Mouse (Mus musculus): ENCODE measurements around the gene Tpk1.

Tpk1 gene

DNA sequence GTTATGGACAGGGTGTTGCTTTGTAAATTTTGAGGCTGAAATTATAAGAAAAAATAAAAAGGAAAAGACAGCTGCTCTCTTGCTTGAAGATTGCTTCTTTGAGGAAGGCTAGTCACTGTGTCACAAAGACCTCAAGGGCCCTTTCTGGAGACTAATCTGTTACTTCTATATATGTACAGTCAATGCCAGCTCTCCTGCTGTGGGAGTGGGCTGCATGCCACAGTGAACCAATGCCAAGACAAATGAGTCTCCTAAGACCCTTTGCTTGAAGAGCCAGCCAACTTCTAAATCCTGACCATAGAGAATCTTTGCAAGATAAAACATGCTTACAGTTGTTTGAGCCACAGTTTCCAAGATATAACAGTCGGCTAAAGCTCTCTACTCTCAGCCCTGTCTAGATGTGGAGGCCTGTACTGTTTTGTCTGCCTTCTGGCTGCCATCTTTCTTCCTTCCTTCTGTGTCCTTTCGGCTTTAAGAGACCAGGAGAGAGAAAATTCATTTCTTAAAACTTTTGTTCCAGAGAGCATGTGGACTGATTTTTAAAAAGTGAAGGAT lies 230.0 kb downstream of the Tpk1 start:
- no peak for DNase-seq (ENCODE audit: low spot score)

DNA sequence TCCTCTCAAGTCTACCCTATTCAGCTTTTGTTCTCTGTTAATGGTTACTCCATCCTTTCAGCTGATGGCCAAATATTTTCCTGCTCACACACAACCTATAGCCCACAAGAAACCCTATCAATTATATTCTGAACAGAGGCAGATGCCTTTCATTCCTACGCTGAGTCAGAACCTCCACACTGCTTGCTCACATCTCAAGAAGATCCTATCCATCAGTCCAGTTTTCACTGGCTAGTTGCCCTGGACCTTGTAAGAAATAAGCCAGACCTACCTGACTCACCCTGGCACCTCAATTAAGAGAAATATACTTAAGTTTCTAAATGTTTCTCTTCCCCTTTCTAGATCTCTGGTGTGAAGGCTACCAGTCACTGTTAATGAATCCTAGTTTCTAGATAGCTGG lies 231.7 kb downstream of the Tpk1 start:
- DNase-seq (ENCODE audit: low spot score): no peak

DNA sequence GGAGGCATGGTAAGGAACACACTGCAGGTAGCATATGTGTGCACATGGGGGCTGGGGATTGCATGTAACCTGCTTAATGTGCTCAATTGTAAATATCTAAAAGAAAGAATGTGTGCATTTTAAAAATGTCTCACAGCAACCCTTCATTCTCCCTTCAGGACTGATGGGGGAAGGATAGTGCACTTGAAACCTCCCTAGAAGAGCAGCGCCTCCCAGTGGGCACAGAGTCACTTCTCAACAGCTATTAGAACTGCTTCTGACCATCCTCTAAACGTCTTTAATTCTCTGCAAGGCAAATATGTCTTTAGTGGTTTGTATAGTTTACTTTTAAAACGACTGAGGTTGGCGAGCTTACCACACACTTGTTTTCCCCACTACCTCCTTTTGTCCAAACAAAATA lies 241.1 kb downstream of the Tpk1 start:
- DNase-seq (ENCODE audit: low spot score): no peak

DNA sequence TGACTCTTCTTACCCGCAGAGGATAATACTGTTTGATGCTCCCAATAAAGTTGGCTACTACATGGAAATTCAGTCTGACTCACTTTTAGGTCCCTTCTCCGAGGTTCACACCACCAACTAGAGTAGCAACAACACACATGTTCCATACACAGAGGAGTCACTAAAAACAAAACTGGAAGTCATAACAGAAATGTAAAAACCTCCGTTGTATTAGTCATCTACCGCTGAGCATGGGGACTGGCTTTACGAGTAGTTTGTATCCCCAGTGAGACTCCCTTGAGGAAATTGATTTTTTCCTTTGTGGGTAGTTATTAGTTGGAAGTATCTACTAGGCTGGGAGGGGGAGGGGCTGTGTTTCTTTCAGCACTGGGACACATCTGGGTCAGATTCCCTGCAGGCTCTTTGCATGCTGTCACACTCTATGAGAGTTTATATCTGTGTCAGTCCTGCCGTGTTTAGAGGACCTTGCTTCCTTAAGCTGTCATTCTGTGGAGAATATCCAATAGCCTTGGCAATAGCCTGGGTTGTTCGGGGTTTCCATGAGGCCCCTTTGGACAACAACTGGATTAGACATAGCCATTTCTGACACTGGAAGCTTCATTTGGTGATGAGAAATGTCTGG lies 245.6 kb downstream of the Tpk1 start:
- DNase-seq (ENCODE audit: low spot score): no peak

DNA sequence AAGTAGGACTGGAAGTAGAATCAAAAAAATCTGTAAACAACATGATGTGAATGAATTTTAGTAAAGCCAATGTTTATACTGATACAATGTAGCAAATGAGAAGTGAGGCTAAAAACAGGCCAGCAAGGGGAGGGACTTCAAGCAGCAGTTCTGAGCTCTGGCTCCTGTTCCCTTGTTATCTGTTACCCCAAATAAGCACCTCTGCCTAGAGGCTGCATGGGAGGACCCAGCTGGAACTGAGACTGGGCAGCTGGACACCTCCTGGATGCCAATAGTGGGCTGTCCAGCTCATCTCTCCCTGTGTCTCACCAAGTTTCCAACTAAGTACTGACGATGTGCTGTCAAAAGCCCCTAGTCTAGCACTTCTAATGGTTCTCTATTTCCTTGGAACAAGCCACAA lies 257.1 kb downstream of the Tpk1 start:
- no peak for DNase-seq (ENCODE audit: low spot score)

DNA sequence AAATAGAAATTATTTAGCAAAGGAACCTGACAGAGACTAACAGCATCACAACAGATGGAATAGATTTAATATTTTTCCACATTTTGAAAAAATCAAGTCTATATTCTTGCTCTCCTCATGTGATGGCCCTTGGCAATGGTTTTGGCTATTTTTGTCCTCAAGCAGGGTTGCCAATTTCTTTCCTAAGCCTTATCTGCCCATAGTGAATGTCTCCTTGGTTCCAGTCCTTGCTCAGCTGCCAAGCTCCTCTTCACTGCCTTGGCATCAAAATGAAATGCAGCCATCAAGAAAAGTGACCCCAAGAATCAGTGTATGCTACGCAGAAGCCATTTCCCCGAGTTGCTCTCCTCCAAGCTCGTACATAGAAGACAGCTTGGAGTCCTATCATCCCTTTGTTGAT lies 263.0 kb downstream of the Tpk1 start:
- DNase-seq (ENCODE audit: low spot score): no peak

DNA sequence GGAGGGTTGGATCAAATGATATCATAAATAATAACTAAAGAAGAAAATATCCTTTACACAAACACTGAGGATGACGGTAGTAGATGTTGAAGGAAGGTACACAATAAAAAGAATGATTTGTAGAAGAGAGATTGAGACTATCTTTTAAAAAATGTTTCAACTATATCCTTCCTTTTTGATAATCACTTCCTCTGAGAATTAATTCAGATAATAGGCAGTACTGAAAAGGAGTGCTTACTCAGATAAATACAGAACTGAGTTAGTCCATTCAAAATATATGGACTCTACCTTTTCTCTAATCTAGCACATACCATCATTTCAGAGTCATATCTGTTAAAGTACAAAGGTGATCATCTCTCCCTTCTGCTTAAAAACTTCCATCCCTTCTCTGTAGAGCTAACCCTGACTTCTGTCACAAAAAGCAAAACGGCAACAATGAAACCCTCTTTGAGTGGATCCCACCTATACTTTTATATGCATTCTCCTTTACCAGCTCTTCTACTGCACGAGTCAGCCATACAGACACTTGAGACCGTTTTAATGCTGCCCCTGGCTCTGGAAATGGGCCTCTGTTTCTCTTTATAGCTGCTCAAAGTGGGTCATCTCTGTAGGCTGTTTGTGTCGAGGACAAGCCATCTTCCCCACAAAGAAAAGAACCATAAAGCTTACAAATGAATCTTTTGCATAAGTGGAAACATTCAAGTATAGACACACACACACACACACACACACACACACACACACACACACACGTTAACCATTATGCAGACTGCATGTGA lies 263.7 kb downstream of the Tpk1 start:
- no peak for DNase-seq (ENCODE audit: low spot score)

DNA sequence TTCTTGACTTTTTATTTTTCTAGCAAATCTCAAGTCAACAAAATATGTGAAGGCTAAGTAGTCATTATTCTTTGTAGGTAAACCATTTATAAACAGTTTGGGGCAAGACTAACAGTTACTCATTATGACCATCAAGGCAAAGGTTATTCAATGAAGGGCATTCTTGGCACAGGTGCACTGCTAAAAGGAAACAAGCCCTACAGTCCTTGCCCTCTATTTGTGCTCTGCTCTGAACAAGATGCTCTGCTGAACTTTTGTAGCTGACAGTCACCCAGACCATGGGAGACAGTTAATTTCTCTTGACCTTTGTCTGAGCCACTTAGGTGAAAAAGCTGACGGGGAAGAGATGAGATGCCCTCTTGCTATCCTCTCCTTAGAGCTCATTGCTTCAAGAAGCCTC lies 269.7 kb downstream of the Tpk1 start:
- DNase-seq (ENCODE audit: low spot score): no peak

DNA sequence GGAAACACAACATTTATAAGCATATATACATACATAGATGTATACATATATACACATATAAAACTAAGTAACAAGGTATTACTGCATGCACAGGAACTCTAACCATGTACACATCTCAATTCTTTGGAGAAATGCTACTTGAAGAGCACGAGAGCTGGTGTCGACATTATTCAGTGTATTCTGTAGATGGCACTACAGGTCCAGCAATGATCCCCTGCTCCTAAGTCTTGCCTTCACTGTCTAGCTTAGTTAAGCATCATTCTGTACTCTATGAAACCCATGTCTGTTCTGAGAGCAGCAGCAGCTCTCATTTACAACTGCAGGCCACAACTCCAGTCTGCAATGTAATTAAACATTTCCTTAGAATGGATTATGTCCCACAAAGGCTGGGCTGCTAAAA lies 270.5 kb downstream of the Tpk1 start:
- no peak for DNase-seq (ENCODE audit: low spot score)

DNA sequence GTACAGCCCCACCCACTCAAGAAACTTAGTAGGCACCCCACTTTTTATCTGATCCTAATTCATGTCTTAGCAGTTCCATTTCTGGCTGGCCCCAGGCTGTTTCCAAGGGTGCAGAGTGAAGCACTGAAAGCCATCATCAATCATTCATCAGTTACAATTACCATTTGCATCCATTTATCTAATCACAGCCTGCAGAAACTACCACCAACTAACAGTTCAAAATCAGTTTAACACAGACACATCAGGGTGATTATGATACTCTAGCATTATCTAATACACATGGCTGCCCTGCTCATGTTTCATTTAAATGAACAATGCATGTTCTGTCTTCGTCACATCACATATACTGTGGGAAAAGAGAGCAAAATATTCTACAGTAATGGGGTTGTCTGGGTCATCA lies 274.7 kb downstream of the Tpk1 start:
- no peak for DNase-seq (ENCODE audit: low spot score)

DNA sequence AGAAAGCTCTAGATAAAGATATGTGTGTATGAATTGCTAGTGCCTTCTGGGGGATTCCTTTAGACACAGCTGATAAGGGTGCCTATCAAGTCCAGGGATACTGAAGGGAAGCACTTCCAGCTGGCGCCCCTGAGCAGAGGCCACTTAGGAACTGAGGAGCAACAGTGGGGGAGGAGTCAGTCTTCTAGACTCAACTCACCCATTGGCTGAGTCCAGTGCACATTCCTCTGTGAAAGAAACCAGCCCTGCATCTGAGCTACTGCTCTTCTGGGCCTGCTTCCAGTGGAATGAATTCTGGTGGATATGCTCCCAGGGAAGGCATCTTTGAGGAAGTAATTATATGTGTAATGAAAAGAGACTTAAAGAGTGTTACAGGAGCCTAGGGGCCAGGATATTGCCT lies 278.8 kb downstream of the Tpk1 start:
- DNase-seq (ENCODE audit: low spot score): no peak

DNA sequence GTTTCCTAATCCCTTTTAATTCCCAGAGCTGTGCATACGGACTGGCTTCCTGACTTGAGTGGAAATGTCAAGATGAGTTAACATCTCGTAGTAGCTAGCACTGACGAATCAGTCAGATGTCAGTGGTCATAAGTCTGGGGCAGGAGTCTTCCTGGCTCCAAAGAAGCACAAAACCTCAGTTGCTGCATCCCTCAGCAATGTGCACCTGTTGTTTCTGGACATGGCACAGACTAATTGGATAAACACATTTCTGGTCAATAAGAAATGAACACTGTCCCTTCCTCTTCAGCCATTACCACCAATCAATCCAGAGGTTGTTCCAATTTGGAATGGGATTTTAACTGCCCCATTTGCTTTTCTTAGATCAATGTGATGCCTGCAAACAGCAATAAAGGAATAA lies 281.2 kb downstream of the Tpk1 start:
- DNase-seq (ENCODE audit: low spot score): no peak

DNA sequence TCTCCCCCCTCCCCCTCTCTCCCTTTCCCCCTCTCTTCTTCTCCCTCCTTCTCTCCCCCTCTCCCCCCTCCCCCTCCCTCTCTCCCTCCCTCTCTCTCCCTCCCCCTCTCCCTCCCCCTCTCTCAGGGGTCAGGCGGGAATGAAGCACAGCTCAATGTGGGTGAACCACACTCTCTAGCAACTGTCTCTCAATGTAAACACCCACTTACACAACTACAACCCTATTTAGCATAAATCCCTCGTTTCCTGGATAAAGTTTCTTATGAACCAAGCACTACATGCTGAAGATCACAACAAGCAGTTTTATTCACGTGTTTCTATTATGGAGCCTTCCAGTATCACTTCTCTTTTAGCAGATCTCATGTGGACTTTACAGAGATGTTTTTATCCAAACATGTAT lies 281.8 kb downstream of the Tpk1 start:
- no peak for DNase-seq (ENCODE audit: low spot score)

DNA sequence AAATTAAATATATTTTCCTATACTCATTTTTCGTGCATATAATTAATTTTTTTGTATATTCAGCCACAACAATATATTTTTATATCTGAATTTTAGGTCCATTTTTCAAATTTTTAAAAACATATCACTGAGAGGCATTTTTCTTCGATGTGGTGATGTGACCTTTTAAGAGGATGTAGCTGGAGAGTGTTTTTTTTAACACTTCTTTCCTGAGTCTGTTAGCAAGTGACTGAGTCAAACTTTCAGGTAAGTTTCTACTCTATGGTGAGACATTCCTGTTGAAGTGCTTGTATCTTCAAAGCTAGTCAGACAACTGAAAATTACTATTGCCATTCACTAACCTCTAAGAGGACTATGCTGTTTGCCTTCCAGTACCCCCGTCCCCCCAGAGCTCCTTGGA lies 283.3 kb downstream of the Tpk1 start:
- no peak for DNase-seq (ENCODE audit: low spot score)

DNA sequence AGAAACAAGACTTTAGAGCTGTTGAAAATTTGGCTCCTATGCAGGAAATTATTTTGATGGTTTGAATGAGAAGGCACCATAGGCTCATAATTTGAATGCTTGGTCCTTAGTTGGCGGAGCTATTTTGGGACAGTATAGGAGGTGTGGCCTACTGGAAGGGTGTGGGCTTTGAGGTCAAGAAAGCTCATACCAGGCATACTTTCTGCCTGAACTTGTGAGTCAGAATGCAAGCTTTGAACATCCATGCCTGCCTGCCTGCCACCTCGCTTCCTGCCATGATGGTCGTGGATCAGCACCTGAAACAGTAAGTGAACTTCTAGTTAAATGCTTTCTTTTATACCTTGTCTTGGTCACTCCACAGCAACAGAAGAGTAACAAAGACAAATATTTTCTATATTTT lies 283.8 kb downstream of the Tpk1 start:
- no peak for DNase-seq (ENCODE audit: low spot score)

DNA sequence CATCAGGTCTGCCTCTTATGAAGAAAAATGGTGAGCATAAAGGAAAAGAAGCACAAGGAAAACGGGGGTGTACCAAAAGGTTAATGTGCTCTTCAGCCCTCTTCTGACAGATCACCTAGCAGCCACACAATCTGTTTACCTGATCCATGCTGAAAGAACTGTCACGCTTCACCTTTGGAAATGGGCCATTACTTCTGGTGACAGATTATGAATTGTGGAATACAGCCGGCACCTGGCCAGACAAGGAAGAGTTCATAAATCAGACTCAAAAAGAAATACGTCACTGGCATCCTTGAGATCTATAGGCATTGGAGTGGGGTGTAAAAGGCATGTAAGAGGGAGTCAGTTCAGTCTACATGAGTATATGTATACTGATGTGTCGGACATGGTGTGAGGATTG lies 292.9 kb downstream of the Tpk1 start:
- DNase-seq (ENCODE audit: low spot score): no peak

DNA sequence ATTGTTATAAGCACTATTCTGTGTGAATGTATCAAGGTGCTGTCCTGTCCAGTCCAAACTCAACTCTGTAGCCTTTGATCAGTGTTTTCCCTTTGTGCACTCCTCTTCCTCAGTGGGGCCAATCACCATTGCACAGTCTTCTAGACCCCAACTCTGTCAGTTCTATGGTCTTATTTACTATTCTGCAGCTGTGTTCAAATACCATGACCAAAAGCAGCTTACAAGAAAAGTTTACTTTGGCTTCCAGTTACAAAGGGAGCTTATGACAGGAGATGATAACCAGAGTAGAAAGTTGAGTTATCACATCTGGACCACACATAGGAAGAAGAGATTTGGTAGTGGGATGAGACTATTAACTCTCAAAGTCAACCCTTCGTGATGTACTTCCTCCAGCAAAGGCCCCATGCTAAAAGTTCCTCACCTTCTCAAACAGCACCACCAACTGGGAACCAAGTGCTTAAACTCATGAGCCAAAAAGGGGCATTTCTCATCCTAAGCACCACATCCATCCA lies 298.6 kb downstream of the Tpk1 start:
- DNase-seq (ENCODE audit: low spot score): no peak

DNA sequence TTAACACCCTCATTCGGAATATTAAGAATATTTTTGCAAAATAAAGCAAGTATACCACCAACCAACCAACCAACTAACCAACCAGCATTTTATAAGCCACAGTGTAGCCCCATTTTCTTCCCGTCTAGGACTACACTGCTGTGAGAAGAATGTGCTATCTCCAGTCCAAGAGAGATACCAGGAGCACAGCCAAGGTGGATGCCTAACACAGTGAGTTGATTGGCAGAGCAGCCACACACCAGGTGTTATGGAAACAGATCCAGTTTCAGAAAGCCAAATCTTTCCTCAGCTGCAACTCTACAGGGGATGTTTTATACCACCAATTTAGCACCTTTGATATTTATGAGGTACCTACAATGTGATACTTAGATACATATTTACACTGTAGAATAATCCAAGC lies 299.1 kb downstream of the Tpk1 start:
- DNase-seq (ENCODE audit: low spot score): no peak

DNA sequence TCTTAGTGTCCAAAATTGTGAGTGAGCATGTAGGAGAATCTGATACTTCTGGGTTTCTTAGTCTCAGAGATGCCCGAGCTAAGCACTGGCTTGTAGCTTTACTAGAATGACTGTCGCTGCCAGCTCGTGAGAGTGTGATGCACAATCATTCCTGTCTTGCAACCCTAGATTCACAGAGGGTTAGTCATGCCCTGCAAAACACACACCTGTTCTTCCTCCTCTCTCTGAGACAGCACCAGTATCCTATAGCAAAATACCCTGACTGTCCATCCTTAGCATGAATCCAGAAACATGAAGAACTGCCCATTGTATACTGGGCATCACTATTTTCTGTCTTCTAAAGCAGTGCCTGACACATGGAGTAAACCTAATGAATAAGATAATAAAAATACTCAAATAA lies 302.2 kb downstream of the Tpk1 start:
- DNase-seq (ENCODE audit: low spot score): no peak

DNA sequence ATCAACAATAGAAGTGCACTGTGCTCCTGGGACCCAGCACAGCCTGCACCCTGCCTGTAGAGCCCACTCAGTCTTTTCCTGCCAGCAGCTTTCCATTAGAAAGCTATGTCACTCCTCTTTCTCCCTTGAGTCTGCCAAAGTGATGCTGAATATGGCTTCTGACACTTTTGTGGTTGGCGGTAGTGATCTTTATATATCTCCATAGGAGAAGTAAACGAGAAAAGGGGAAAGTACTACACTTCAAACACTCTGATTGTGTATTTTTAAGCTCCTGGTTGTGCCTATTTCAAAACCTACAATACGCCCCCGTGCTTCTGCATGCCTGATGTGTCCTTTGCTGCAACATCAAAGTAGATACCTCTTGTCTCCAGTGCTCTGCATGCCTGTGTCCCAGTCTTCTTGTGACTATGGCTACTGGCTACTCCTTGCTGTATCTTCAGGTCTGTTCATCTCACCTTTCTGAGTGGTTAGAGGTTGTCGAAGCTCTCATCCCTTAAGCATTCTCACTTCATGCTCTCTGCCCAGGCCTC lies 302.7 kb downstream of the Tpk1 start:
- no peak for DNase-seq (ENCODE audit: low spot score)

DNA sequence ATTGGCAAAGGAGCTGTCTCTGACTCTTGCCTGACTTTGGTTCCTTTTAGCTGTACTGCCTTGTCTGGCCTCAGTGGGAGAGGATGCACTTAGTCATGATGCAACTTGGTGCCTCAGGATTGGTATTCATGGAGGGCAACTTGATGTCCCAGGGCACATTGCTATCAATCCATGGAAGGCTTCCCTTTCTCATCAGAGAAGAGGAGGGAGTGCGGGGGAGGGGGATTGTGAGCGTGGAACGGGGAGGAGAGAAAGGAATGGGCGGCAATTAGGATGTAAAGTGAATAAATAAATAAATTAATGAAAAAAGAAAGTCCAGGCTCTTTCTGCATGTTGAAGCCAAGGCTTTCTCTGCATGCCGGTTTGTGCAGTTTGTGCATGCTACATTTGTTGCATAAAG lies 304.8 kb downstream of the Tpk1 start:
- DNase-seq (ENCODE audit: low spot score): no peak

DNA sequence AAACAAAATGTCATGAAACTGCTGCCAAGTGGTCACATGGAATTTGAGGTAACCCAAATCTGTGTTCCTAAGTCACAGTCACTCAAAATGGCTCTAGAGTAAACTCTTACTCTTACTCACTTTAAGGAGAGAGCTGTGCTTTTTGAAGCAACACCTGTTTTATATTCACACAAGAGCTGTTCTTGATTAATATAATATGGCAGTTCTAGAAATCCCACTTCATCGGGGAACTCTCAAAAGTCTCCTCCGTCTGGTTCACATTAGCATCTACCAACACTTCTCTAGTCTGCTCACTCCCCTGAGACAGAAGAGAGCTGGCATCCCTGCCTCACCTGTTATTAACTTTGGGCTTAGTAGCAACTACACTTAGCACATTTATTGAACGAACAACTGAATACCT lies 305.9 kb downstream of the Tpk1 start:
- no peak for DNase-seq (ENCODE audit: low spot score)

DNA sequence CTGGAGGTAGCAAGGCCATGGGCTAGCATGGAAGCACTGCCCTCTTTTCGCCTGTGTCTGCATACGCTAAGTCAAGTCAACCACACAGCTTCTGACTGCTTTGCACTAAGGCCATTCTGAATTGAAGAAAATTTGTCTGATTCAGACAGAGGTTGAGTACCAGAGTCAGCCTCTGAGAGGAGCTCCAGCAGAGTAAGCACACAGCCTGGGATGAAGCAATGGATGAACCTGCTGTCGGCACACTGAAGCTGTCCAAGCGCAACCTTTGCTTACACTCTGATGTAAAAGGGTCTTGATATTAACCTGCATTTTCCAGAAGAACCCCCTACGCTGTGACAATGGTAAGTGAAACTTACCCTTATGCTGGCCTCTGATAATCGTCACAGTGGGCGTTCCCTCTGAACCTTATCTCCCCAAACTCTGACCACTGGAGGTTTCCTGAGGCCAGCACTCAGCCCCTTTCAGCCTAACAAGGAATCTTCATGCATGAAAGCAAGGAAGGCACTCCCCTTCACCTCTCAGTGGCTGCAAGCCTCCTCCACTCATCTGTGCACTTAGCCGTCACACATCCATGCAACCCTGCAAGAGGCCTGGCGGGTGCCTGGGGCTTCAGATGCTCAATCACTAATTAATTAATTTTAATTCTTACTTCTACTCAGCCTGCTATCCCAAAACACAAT lies 311.4 kb downstream of the Tpk1 start:
- no peak for DNase-seq (ENCODE audit: low spot score)

All from urinary bladder, postnatal 14 days (tissue).